Mouse (Mus musculus) limb, embryonic 12.5 days (tissue): ENCODE data around the gene Rabgap1l. TPM values are rescaled to one million over a fixed set of nuclear protein-coding genes. Genes with fewer than 3 reads are reported as not detected.

Experiments used
- ATAC-seq: fragments of 200-750 bp; cut with Nextera tagmentation; 2 replicates; pipeline ENCODE4 v1.8.0; 2017; ENCODE audit warnings: low read depth, moderate TSS enrichment; ENCODE audit not compliant: insufficient number of reproducible peaks, insufficient read depth, low FRiP score, low TSS enrichment
- H3K27ac ChIP-seq: fragments of 300-500 bp; sonication (generic); 2 replicates; pipeline ENCODE4 v1.5.1; 2016; ENCODE audit warnings: mild to moderate bottlenecking, moderate library complexity
- H3K27me3 ChIP-seq: fragments of 300-500 bp; sonication (generic); 2 replicates; pipeline ENCODE4 v1.6.1; 2016; ENCODE audit warnings: mild to moderate bottlenecking, moderate library complexity
- H3K36me3 ChIP-seq: fragments of 300-500 bp; sonication (generic); 2 replicates; pipeline ENCODE4 v1.6.1; 2016; ENCODE audit warnings: mild to moderate bottlenecking, moderate library complexity
- H3K4me1 ChIP-seq: fragments of 300-500 bp; sonication (generic); replicated peaks from 2 replicates; pipeline ENCODE4 v1.6.1; 2016
- H3K4me2 ChIP-seq: fragments of 300-500 bp; sonication (generic); 2 replicates; pipeline ENCODE4 v1.6.1; 2016; ENCODE audit warnings: mild to moderate bottlenecking, moderate library complexity
- H3K4me3 ChIP-seq: fragments of 300-500 bp; sonication (generic); replicated peaks from 2 replicates; pipeline ENCODE4 v1.5.1; 2016; ENCODE audit warnings: mild to moderate bottlenecking
- H3K9ac ChIP-seq: fragments of 300-500 bp; sonication (generic); replicated peaks from 2 replicates; pipeline ENCODE4 v1.6.1; 2016; ENCODE audit warnings: mild to moderate bottlenecking, moderate library complexity
- H3K9me3 ChIP-seq: fragments of 300-500 bp; sonication (generic); 2 replicates; pipeline ENCODE4 v1.6.1; 2016; ENCODE audit warnings: mild to moderate bottlenecking, moderate library complexity
- WGBS: fragments of 180-500 bp; shearing (Covaris S2); methylation state at CpG from one replicate; pipeline ENCODE4 v1.1.7; 2016; 5-methylcytosine and 5-hydroxymethylcytosine counted together
- polyA plus RNA-seq: library from polyadenylated mRNA; unstranded; fragments of >200 nt; fragmentation: Nextera tagmentation; extraction: Ambion mirVana; gene quantifications from 2 replicates; pipeline ENCODE4 v1.2.1, GENCODE M21; 2016

Rabgap1l gene
- polyA plus RNA-seq, 1 experiment from 2014 or later: 17.3 TPM

GRCm38 (mm10) chr1:160251388-160252007 lies 541.5 kb downstream of the Rabgap1l start:
- H3K9ac ChIP-seq: no peak overlapping the region
- H3K27me3 ChIP-seq: no peaks in the 10 kb centered on the region
- no peak overlapping the region for H3K4me3 ChIP-seq
- no peaks in the 10 kb centered on the region for H3K36me3 ChIP-seq
- WGBS: 72% methylated on average over 5 of the region's 5 CpGs
- H3K9me3 ChIP-seq: no peaks in the 10 kb centered on the region
- ATAC-seq: no peak
- H3K27ac ChIP-seq: no peak overlapping the region
- H3K4me2 ChIP-seq: no peak overlapping the region
- no peaks in the 10 kb centered on the region for H3K4me1 ChIP-seq

GRCm38 (mm10) chr1:160250782-160251181 lies 542.2 kb downstream of the Rabgap1l start:
- H3K4me2 ChIP-seq: no peak overlapping the region
- no peaks in the 10 kb centered on the region for H3K27me3 ChIP-seq
- H3K9me3 ChIP-seq: no peaks in the 10 kb centered on the region
- no peak overlapping the region for H3K4me3 ChIP-seq
- ATAC-seq: no peak
- no peaks in the 10 kb centered on the region for H3K4me1 ChIP-seq
- WGBS: 56% methylated on average over 4 of the region's 4 CpGs
- no peaks in the 10 kb centered on the region for H3K36me3 ChIP-seq
- H3K27ac ChIP-seq: no peak overlapping the region
- H3K9ac ChIP-seq: no peak overlapping the region

- no peak overlapping the region for H3K4me3 ChIP-seq
- H3K27ac ChIP-seq: no peak overlapping the region
- H3K4me1 ChIP-seq: no peaks in the 10 kb centered on the region
- WGBS: 80% methylated on average over 3 of the region's 3 CpGs
- no peak overlapping the region for H3K4me2 ChIP-seq
- H3K9me3 ChIP-seq: no peaks in the 10 kb centered on the region
- H3K36me3 ChIP-seq: no peaks in the 10 kb centered on the region
- H3K27me3 ChIP-seq: no peaks in the 10 kb centered on the region
- ATAC-seq: no peak
- H3K9ac ChIP-seq: no peak overlapping the region
Measured at GRCm38 (mm10) chr1:160249786-160250185, 543.2 kb downstream of the Rabgap1l start.

- no peaks in the 10 kb centered on the region for H3K9me3 ChIP-seq
- no peaks in the 10 kb centered on the region for H3K4me1 ChIP-seq
- no peak overlapping the region for H3K27ac ChIP-seq
- WGBS: 79% methylated on average over 9 of the region's 9 CpGs
- H3K27me3 ChIP-seq: no peaks in the 10 kb centered on the region
- no peak overlapping the region for H3K4me2 ChIP-seq
- ATAC-seq: no peak
- H3K36me3 ChIP-seq: no peaks in the 10 kb centered on the region
- H3K4me3 ChIP-seq: no peak overlapping the region
- H3K9ac ChIP-seq: no peak overlapping the region
Measured at GRCm38 (mm10) chr1:160247473-160247872, 545.5 kb downstream of the Rabgap1l start.

GRCm38 (mm10) chr1:160246844-160247243 lies 546.2 kb downstream of the Rabgap1l start:
- ATAC-seq: 0 out of 2 replicates have a peak, but pooled peaks have one; percentile 15
- WGBS: 82% methylated on average over 4 of the region's 4 CpGs

GRCm38 (mm10) chr1:160245954-160246353 lies 547.1 kb downstream of the Rabgap1l start:
- 91% methylated on average over 2 of the region's 2 CpGs for WGBS
- ATAC-seq: no peak
- no peak overlapping the region for H3K27ac ChIP-seq
- no peaks in the 10 kb centered on the region for H3K4me1 ChIP-seq
- H3K4me2 ChIP-seq: no peak overlapping the region
- no peak overlapping the region for H3K9ac ChIP-seq
- no peaks in the 10 kb centered on the region for H3K9me3 ChIP-seq
- no peak overlapping the region for H3K4me3 ChIP-seq
- no peaks in the 10 kb centered on the region for H3K27me3 ChIP-seq
- H3K36me3 ChIP-seq: no peaks in the 10 kb centered on the region

More at GRCm38 (mm10) chr1:160246844-160247243, 546.2 kb downstream of the Rabgap1l start:
- Histone ChIP-seq H3K4me3 (no peak overlapping the region), H3K27ac (no peak overlapping the region), H3K9me3 (no peaks in the 10 kb centered on the region), H3K36me3 (no peaks in the 10 kb centered on the region), H3K9ac (no peak overlapping the region), H3K4me1 (no peaks in the 10 kb centered on the region), H3K27me3 (no peaks in the 10 kb centered on the region), H3K4me2 (no peak overlapping the region)

- no peaks in the 10 kb centered on the region for H3K36me3 ChIP-seq
- no peak overlapping the region for H3K9ac ChIP-seq
- H3K4me3 ChIP-seq: no peak overlapping the region
- no peaks in the 10 kb centered on the region for H3K9me3 ChIP-seq
- WGBS: 91% methylated on average over 5 of the region's 5 CpGs
- H3K27ac ChIP-seq: no peak overlapping the region
- H3K27me3 ChIP-seq: no peaks in the 10 kb centered on the region
- no peak for ATAC-seq
- no peak overlapping the region for H3K4me2 ChIP-seq
- no peaks in the 10 kb centered on the region for H3K4me1 ChIP-seq
Measured at GRCm38 (mm10) chr1:160244689-160245088, 548.3 kb downstream of the Rabgap1l start.

GRCm38 (mm10) chr1:160240091-160240490 lies 552.9 kb downstream of the Rabgap1l start:
- no peaks in the 10 kb centered on the region for H3K36me3 ChIP-seq
- no peak overlapping the region for H3K4me3 ChIP-seq
- H3K27me3 ChIP-seq: no peaks in the 10 kb centered on the region
- WGBS: 94% methylated on average over 2 of the region's 2 CpGs
- no peak overlapping the region for H3K9ac ChIP-seq
- no peak overlapping the region for H3K4me2 ChIP-seq
- ATAC-seq: no peak
- no peaks in the 10 kb centered on the region for H3K9me3 ChIP-seq
- H3K27ac ChIP-seq: no peak overlapping the region
- H3K4me1 ChIP-seq: no peaks in the 10 kb centered on the region

GRCm38 (mm10) chr1:160238852-160239443 lies 554.1 kb downstream of the Rabgap1l start:
- H3K9ac ChIP-seq: no peak overlapping the region
- H3K4me1 ChIP-seq: no peaks in the 10 kb centered on the region
- no peak overlapping the region for H3K4me3 ChIP-seq
- no peak overlapping the region for H3K4me2 ChIP-seq
- H3K27ac ChIP-seq: no peak overlapping the region
- whole genome bisulfite sequencing: 90% methylated on average over 1 of the region's 1 CpGs
- H3K36me3 ChIP-seq: no peaks in the 10 kb centered on the region
- no peaks in the 10 kb centered on the region for H3K27me3 ChIP-seq
- no peak for ATAC-seq
- H3K9me3 ChIP-seq: no peaks in the 10 kb centered on the region

GRCm38 (mm10) chr1:160237981-160238380 lies 555.0 kb downstream of the Rabgap1l start:
- Histone ChIP-seq H3K36me3 (no peaks in the 10 kb centered on the region), H3K4me1 (no peaks in the 10 kb centered on the region), H3K4me3 (no peak overlapping the region), H3K9me3 (no peaks in the 10 kb centered on the region), H3K4me2 (no peak overlapping the region), H3K9ac (no peak overlapping the region), H3K27ac (no peak overlapping the region), H3K27me3 (no peaks in the 10 kb centered on the region)
- WGBS: 85% methylated on average over 2 of the region's 2 CpGs
- ATAC-seq: no peak

GRCm38 (mm10) chr1:160233921-160234320 lies 559.1 kb downstream of the Rabgap1l start:
- H3K27ac ChIP-seq: no peak overlapping the region
- no peak overlapping the region for H3K4me3 ChIP-seq
- H3K4me1 ChIP-seq: no peaks in the 10 kb centered on the region
- no peaks in the 10 kb centered on the region for H3K36me3 ChIP-seq
- no peak overlapping the region for H3K4me2 ChIP-seq
- no peak for ATAC-seq
- H3K9ac ChIP-seq: no peak overlapping the region
- no peaks in the 10 kb centered on the region for H3K9me3 ChIP-seq
- no peaks in the 10 kb centered on the region for H3K27me3 ChIP-seq

- Histone ChIP-seq H3K36me3 (no peaks in the 10 kb centered on the region), H3K9ac (no peak overlapping the region), H3K27me3 (no peaks in the 10 kb centered on the region), H3K4me3 (no peak overlapping the region), H3K27ac (no peak overlapping the region), H3K9me3 (no peaks in the 10 kb centered on the region), H3K4me2 (no peak overlapping the region), H3K4me1 (no peaks in the 10 kb centered on the region)
- WGBS: 94% methylated on average over 3 of the region's 3 CpGs
- ATAC-seq: no peak
Measured at GRCm38 (mm10) chr1:160232113-160232512, 560.9 kb downstream of the Rabgap1l start.
